ENCODE assay signal across 8 mouse cellular contexts in the genomic region with DNA sequence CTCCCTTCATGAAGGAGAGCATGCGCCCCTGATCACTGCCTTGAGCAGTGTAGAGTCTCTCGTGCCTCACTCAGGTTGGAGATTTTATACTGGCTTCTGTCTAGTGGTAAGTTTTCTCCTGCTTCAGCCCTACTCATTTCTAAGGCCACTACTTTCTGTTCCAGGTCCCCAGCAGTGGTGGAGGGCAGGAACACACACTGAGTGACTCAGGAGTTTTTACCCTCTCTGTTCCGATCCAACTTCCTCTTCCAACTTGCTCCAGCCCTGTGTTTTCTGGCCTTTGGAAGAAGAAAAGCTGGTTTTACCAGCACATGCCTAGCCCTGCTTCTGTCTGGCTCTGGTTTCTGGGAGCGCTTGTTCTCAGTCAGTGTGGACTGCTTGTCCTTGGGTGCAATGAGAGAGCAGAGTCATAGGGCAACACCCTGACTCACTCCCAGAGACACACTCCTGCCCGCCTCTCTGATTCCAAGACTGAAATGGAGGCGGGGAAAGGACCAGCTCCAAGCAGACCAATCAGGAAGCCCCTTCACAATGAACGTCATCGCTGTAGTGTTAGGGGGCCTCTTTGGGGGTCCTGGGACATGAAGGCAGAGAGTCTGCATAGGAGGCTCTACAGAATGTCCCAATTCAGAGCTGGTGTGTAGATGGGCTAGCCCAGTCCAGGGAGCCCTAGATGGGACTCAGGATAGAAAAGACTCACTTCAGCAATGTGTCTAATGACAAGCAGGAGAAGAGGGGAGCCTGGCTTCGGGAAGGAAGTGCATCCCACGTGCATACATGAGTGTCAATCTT.
DNase-seq lines count a peak whose midpoint lies in the region; ATAC-seq lines count a peak whose summit lies in the region.

No protein-coding gene starts in this region.

- no peak overlapping the region for H3K9ac ChIP-seq in liver, embryonic 16.5 days (ENCODE audit: low read depth, low read length)

- H3K27ac ChIP-seq in liver, embryonic 16.5 days (ENCODE audit: low read length) = no peak overlapping the region

- 32% methylated on average over 10 of the region's 10 CpGs for WGBS in liver, embryonic 16.5 days (ENCODE audit: insufficient replicate concordance)

- H3K4me3 ChIP-seq in liver, embryonic 16.5 days (ENCODE audit: low read depth, low read length) = no peak overlapping the region

- no peaks in the 10 kb centered on the region for H3K36me3 ChIP-seq in liver, embryonic 16.5 days (ENCODE audit: control insufficient read depth, insufficient read depth)

- intact Hi-C loops in heart, postnatal 25 days (cut with DNase I) = no loop called here
- intact Hi-C loops in left cerebral cortex, postnatal 10 days (cut with DNase I) = no loop called here

- peak; percentile 23; the same call in 1 of the 2 replicates for ATAC-seq in liver, embryonic 16.5 days (ENCODE audit: low read depth)

- H3K4me2 ChIP-seq in liver, embryonic 16.5 days (ENCODE audit: low read depth, low read length) = peak overlapping the region; percentile 33; the same call in 1 of the 2 replicates

- no peaks in the 10 kb centered on the region for H3K9me3 ChIP-seq in liver, embryonic 16.5 days (replicated peaks; ENCODE audit: control insufficient read depth, low read length)

- H3K4me1 ChIP-seq in liver, embryonic 16.5 days (ENCODE audit: control insufficient read depth, low read depth, low read length) = peaks cover 24% of the 10 kb centered on the region

- H3K27me3 ChIP-seq in liver, embryonic 16.5 days (ENCODE audit: control insufficient read depth, insufficient read depth, low read depth, low read length) = no peaks in the 10 kb centered on the region

- peak; percentile 60 for DNase-seq in kidney, adult 11 months
- DNase-seq in kidney, postnatal 10 days = no peak
- peak; percentile 87 for DNase-seq in adrenal gland, adult 2 months
- peak; percentile 19 for DNase-seq in heart, postnatal 25 days (ENCODE audit: low spot score)
- DNase-seq in right cerebral cortex, adult 18-20 months = no peak
- DNase-seq in frontal cortex, postnatal 10 days (ENCODE audit: low spot score in 2 of 2) = no peak
- no peak for DNase-seq in left cerebral cortex, postnatal 10 days (ENCODE audit: extremely low spot score in 1 of 2, low spot score in 2 of 2)

Comparison
In these comparisons a context has a peak if more than half of its experiments do, and no peak if none do; other contexts are left out.
1. DNase-seq: peak in kidney, adult 11 months (single experiment), adrenal gland, adult 2 months (single experiment) and heart, postnatal 25 days (single experiment); none in kidney, postnatal 10 days (single experiment), right cerebral cortex, adult 18-20 months (single experiment), frontal cortex, postnatal 10 days (0 of 2) and left cerebral cortex, postnatal 10 days (0 of 2).